Mouse (Mus musculus) MEL (cell line): ENCODE measurements at regions not wholly inside any gene's neighbourhood (a gene's known extent, or its start where the extent isn't known, plus 50 kb on each side); places are given as distances from the start of the nearest gene placed in this dataset.

ENCODE experiments used
- DNase-seq: peaks from one replicate; pipeline ENCODE4 v3.0.0; 2011; ENCODE audit warnings: low read depth, low spot score
- H3K27ac ChIP-seq: 2 replicates; pipeline ENCODE4 v1.5.1; 2012; ENCODE audit warnings: low read depth, mild to moderate bottlenecking, control low read depth, low read length, moderate library complexity; ENCODE audit not compliant: control insufficient read depth
- H3K27me3 ChIP-seq, 2 experiments: fragments of 150-350 bp in 1 of 2; sonication (generic) in 1 of 2; 2 replicates each; pipeline ENCODE4 v1.6.1; 2012; ENCODE audit warnings: low read length in 2 of 2, mild to moderate bottlenecking in 2 of 2, improper control_type of control experiment in 1 of 2, moderate library complexity in 1 of 2; ENCODE audit not compliant: insufficient read depth in 2 of 2, control insufficient read depth in 1 of 2
- H3K36me3 ChIP-seq, 2 experiments: 2 replicates each; pipeline ENCODE4 v1.6.1; 2012 to 2014; ENCODE audit warnings: low read length in 2 of 2, improper control_type of control experiment in 1 of 2, inconsistent platforms in 1 of 2, mild to moderate bottlenecking in 1 of 2; ENCODE audit not compliant: insufficient read depth in 2 of 2, control insufficient read depth in 1 of 2
- H3K4me1 ChIP-seq, 2 experiments: fragments of 150-350 bp in 1 of 2; sonication (generic) in 1 of 2; 2 replicates each; pipeline ENCODE4 v1.6.1; 2012; ENCODE audit warnings: low read length in 2 of 2, improper control_type of control experiment in 1 of 2, mild to moderate bottlenecking in 1 of 2; ENCODE audit not compliant: insufficient read depth in 2 of 2, control insufficient read depth in 1 of 2
- H3K4me3 ChIP-seq, 2 experiments: fragments of 150-350 bp in 1 of 2; sonication (generic) in 1 of 2; 2 replicates each; pipeline ENCODE4 v1.5.1; 2012; ENCODE audit warnings: low read depth in 2 of 2, low read length in 2 of 2, mild to moderate bottlenecking in 2 of 2, moderate library complexity in 2 of 2, control low read depth in 1 of 2, improper control_type of control experiment in 1 of 2; ENCODE audit not compliant: control insufficient read depth in 1 of 2, insufficient read depth in 1 of 2
- H3K79me2 ChIP-seq: 2 replicates; pipeline ENCODE4 v1.6.1; 2012; ENCODE audit warnings: mild to moderate bottlenecking, low read length, moderate library complexity; ENCODE audit not compliant: control insufficient read depth, poor library complexity, insufficient read depth
- H3K9ac ChIP-seq: 2 replicates; pipeline ENCODE4 v1.6.1; 2012; ENCODE audit warnings: low read depth, mild to moderate bottlenecking, control low read depth, low read length, moderate library complexity; ENCODE audit not compliant: control insufficient read depth, poor library complexity, severe bottlenecking
- H3K9me3 ChIP-seq: fragments of 150-350 bp; sonication (generic); replicated peaks from 2 replicates; pipeline ENCODE4 v1.6.1; 2012; ENCODE audit warnings: mild to moderate bottlenecking, low read length, improper control_type of control experiment, moderate library complexity; ENCODE audit not compliant: insufficient read depth
- BHLHE40 ChIP-seq: IDR thresholded peaks from 2 replicates; pipeline ENCODE4 v1.6.1; 2012; ENCODE audit warnings: low read depth, mild to moderate bottlenecking, inconsistent platforms, low read length, improper control_type of control experiment, borderline replicate concordance
- CHD1 ChIP-seq: IDR thresholded peaks from 2 replicates; pipeline ENCODE4 v1.6.1; 2012; ENCODE audit warnings: low read depth, mild to moderate bottlenecking, inconsistent platforms, low read length, improper control_type of control experiment
- CHD2 ChIP-seq: IDR thresholded peaks from 2 replicates; pipeline ENCODE4 v1.6.1; 2011; ENCODE audit warnings: low read length, improper control_type of control experiment
- CTCF ChIP-seq, 3 experiments: IDR thresholded peaks in 2 of 3; conservative IDR thresholded peaks in 1 of 3; 2 replicates each; pipeline ENCODE4 v1.5.1; 2011 to 2012; ENCODE audit warnings: low read length in 3 of 3, low read depth in 2 of 3, mild to moderate bottlenecking in 2 of 3, improper control_type of control experiment in 1 of 3, inconsistent platforms in 1 of 3, mixed read lengths in 1 of 3, moderate library complexity in 1 of 3; ENCODE audit not compliant: control insufficient read depth in 1 of 3, insufficient read depth in 1 of 3, poor library complexity in 1 of 3, severe bottlenecking in 1 of 3
- E2F4 ChIP-seq: IDR thresholded peaks from 2 replicates; pipeline ENCODE4 v1.6.1; 2011; ENCODE audit warnings: low read depth, low read length, improper control_type of control experiment, borderline replicate concordance
- ELF1 ChIP-seq: IDR thresholded peaks from 2 replicates; pipeline ENCODE4 v1.6.1; 2014; ENCODE audit warnings: low read depth, mild to moderate bottlenecking, inconsistent platforms, low read length, improper control_type of control experiment, moderate library complexity
- EP300 ChIP-seq, 2 experiments: IDR thresholded peaks; 2 replicates each; pipeline ENCODE4 v1.6.1; 2011; ENCODE audit warnings: improper control_type of control experiment in 2 of 2, low read length in 2 of 2, low read depth in 1 of 2, mild to moderate bottlenecking in 1 of 2
- ETS1 ChIP-seq: IDR thresholded peaks from 2 replicates; pipeline ENCODE4 v1.6.1; 2012; ENCODE audit warnings: low read depth, mild to moderate bottlenecking, inconsistent platforms, low read length, improper control_type of control experiment, moderate library complexity
- GATA1 ChIP-seq: IDR thresholded peaks from 2 replicates; pipeline ENCODE4 v1.6.1; 2011; ENCODE audit warnings: low read depth, low read length, improper control_type of control experiment
- HCFC1 ChIP-seq: IDR thresholded peaks from 2 replicates; pipeline ENCODE4 v1.6.1; 2012; ENCODE audit warnings: low read depth, mild to moderate bottlenecking, inconsistent platforms, low read length, improper control_type of control experiment, moderate library complexity
- JUND ChIP-seq: IDR thresholded peaks from 2 replicates; pipeline ENCODE4 v1.6.1; 2011; ENCODE audit warnings: low read depth, mild to moderate bottlenecking, improper control_type of control experiment, low read length
- MAFK ChIP-seq: IDR thresholded peaks from 2 replicates; pipeline ENCODE4 v1.6.1; 2011; ENCODE audit warnings: low read depth, mild to moderate bottlenecking, low read length, improper control_type of control experiment, borderline replicate concordance
- MAZ ChIP-seq: IDR thresholded peaks from 2 replicates; pipeline ENCODE4 v1.6.1; 2012; ENCODE audit warnings: low read depth, mild to moderate bottlenecking, inconsistent platforms, low read length, improper control_type of control experiment
- MEF2A ChIP-seq: IDR thresholded peaks from 2 replicates; pipeline ENCODE4 v1.6.1; 2014; ENCODE audit warnings: low read depth, mild to moderate bottlenecking, inconsistent platforms, low read length, improper control_type of control experiment; ENCODE audit not compliant: poor library complexity, insufficient replicate concordance, severe bottlenecking; ENCODE audit errors: extremely low read depth
- MXI1 ChIP-seq: IDR thresholded peaks from 2 replicates; pipeline ENCODE4 v1.6.1; 2011; ENCODE audit warnings: mild to moderate bottlenecking, low read depth, low read length, improper control_type of control experiment
- NELFE ChIP-seq: IDR thresholded peaks from 2 replicates; pipeline ENCODE4 v1.6.1; 2011; ENCODE audit warnings: low read depth, low read length, improper control_type of control experiment
- NRF1 ChIP-seq: IDR thresholded peaks from 2 replicates; pipeline ENCODE4 v1.6.1; 2014; ENCODE audit warnings: low read depth, mild to moderate bottlenecking, inconsistent platforms, low read length, improper control_type of control experiment, moderate library complexity; ENCODE audit not compliant: poor library complexity, insufficient read depth, severe bottlenecking
- POLR2A ChIP-seq, 2 experiments: IDR thresholded peaks; 2 replicates each; pipeline ENCODE4 v1.6.1; 2011 to 2012; ENCODE audit warnings: low read length in 2 of 2, mild to moderate bottlenecking in 2 of 2, control low read depth in 1 of 2, improper control_type of control experiment in 1 of 2, low read depth in 1 of 2, moderate library complexity in 1 of 2; ENCODE audit not compliant: control insufficient read depth in 1 of 2, insufficient read depth in 1 of 2, poor library complexity in 1 of 2
- POLR2AphosphoS2 ChIP-seq: IDR thresholded peaks from 2 replicates; pipeline ENCODE4 v1.6.1; 2011; ENCODE audit warnings: low read length, improper control_type of control experiment
- POLR2AphosphoS5 ChIP-seq: IDR thresholded peaks from 2 replicates; pipeline ENCODE4 v1.6.1; 2012; ENCODE audit warnings: low read depth, borderline replicate concordance, mild to moderate bottlenecking, inconsistent platforms, low read length, moderate library complexity, mixed read lengths
- RCOR1 ChIP-seq: IDR thresholded peaks from 2 replicates; pipeline ENCODE4 v1.6.1; 2012; ENCODE audit warnings: low read depth, mild to moderate bottlenecking, inconsistent platforms, low read length, improper control_type of control experiment
- SIN3A ChIP-seq: IDR thresholded peaks from 2 replicates; pipeline ENCODE4 v1.6.1; 2012; ENCODE audit warnings: low read length, improper control_type of control experiment, inconsistent platforms
- TAL1 ChIP-seq: IDR thresholded peaks from 2 replicates; pipeline ENCODE4 v1.6.1; 2012; ENCODE audit warnings: mild to moderate bottlenecking, inconsistent platforms, low read length, moderate library complexity, mixed read lengths
- TBP ChIP-seq: IDR thresholded peaks from 2 replicates; pipeline ENCODE4 v1.8.0; 2011; ENCODE audit warnings: low read depth, low read length, improper control_type of control experiment
- TCF12 ChIP-seq: IDR thresholded peaks from 2 replicates; pipeline ENCODE4 v1.6.1; 2014; ENCODE audit warnings: low read depth, mild to moderate bottlenecking, inconsistent platforms, low read length, improper control_type of control experiment, moderate library complexity
- USF1 ChIP-seq: IDR thresholded peaks from 2 replicates; pipeline ENCODE4 v1.6.1; 2014; ENCODE audit warnings: low read depth, mild to moderate bottlenecking, inconsistent platforms, low read length, improper control_type of control experiment, moderate library complexity
- USF2 ChIP-seq, 2 experiments: IDR thresholded peaks; 2 replicates each; pipeline ENCODE4 v1.6.1; 2011 to 2012; ENCODE audit warnings: improper control_type of control experiment in 2 of 2, low read length in 2 of 2, borderline replicate concordance in 1 of 2, inconsistent platforms in 1 of 2, low read depth in 1 of 2, mild to moderate bottlenecking in 1 of 2; ENCODE audit not compliant: insufficient read depth in 1 of 2
- ZC3H11A ChIP-seq: IDR thresholded peaks from 2 replicates; pipeline ENCODE4 v1.6.1; 2012; ENCODE audit warnings: low read depth, mild to moderate bottlenecking, inconsistent platforms, low read length, improper control_type of control experiment
- ZKSCAN1 ChIP-seq: IDR thresholded peaks from 2 replicates; pipeline ENCODE4 v1.6.1; 2012; ENCODE audit warnings: low read depth, mild to moderate bottlenecking, inconsistent platforms, low read length, improper control_type of control experiment, moderate library complexity
- ZMIZ1 ChIP-seq: IDR thresholded peaks from 2 replicates; pipeline ENCODE4 v1.6.1; 2012; ENCODE audit warnings: low read depth, mild to moderate bottlenecking, inconsistent platforms, low read length, improper control_type of control experiment, moderate library complexity
- ZNF384 ChIP-seq: IDR thresholded peaks from 2 replicates; pipeline ENCODE4 v1.6.1; 2012; ENCODE audit warnings: low read depth, mild to moderate bottlenecking, inconsistent platforms, low read length, improper control_type of control experiment

DNA sequence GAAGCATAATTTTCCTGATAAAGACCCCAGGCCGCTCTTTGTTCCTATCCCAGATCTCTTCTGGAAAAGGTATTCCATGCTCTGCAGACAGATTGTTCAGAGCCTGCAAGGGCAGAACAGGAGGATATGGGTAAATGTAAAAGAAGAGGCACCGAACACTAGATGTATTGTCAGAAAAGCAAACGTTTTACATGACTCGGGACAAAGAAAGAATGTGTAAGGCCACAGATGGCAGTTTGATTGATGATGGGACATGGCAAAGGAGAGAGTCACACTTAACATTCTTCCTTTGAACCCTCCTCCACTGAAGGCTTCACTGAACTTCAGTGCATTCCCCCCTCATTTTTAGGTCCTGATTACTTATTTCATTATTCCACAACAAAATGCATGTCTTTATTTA, 295.6 kb upstream of the Etaa1 start:
- Histone ChIP-seq H3K36me3 (no peaks in the 10 kb centered on the region), H3K4me1 (no peaks in the 10 kb centered on the region), H3K9ac (no peak overlapping the region), H3K79me2 (no peaks in the 10 kb centered on the region), H3K4me3 (no peak overlapping the region), H3K27me3 (peaks cover 0 to 1% of the 10 kb centered on the region in 2 experiments; a peak in 2 of 4 replicates), H3K27ac (no peak overlapping the region), H3K9me3 (no peaks in the 10 kb centered on the region)
- TF ChIP-seq USF1 (no peak), USF2 (IDR thresholded peaks at IDR 0.05; ENCODE audit: borderline replicate concordance in 1 of 2, insufficient read depth in 1 of 2, low read depth in 1 of 2, low read length in 2 of 2) (no peak), MAFK (no peak), ZKSCAN1 (no peak), JUND (no peak), CHD2 (no peak)
- DNase-seq = no peak

GRCm38 (mm10) chr11:18216762-18217161, 263.1 kb upstream of the Etaa1 start:
- no peaks in the 10 kb centered on the region for H3K79me2 ChIP-seq
- peak; percentile 44 for DNase-seq
- no peaks in the 10 kb centered on the region for H3K9me3 ChIP-seq
- H3K36me3 ChIP-seq = peaks cover 0 to 8% of the 10 kb centered on the region in 2 experiments; a peak in 2 of 4 replicates
- no peak overlapping the region for H3K9ac ChIP-seq
- H3K27ac ChIP-seq = no peak overlapping the region
- no peak overlapping the region for H3K4me3 ChIP-seq
- H3K4me1 ChIP-seq = peaks cover 0 to 12% of the 10 kb centered on the region in 2 experiments; a peak in 1 of 4 replicates
- H3K27me3 ChIP-seq = no peaks in the 10 kb centered on the region
- TF ChIP-seq GATA1 (peak; percentile 87), USF2 (IDR thresholded peaks at IDR 0.05; ENCODE audit: borderline replicate concordance in 1 of 2, insufficient read depth in 1 of 2, low read depth in 1 of 2, low read length in 2 of 2) (no peak), POLR2AphosphoS2 (no peak), BHLHE40 (no peak), NRF1 (no peak), ELF1 (no peak), TBP (no peak), SIN3A (no peak), CTCF (IDR thresholded peaks at IDR 0.05 in 2 of 3, conservative IDR thresholded peaks at IDR 0.05 in 1 of 3; ENCODE audit: control insufficient read depth in 1 of 3, insufficient read depth in 1 of 3, low read depth in 2 of 3, low read length in 3 of 3, poor library complexity in 1 of 3, severe bottlenecking in 1 of 3) (no peak), POLR2A (IDR thresholded peaks at IDR 0.05; ENCODE audit: control insufficient read depth in 1 of 2, insufficient read depth in 1 of 2, low read depth in 1 of 2, low read length in 2 of 2, poor library complexity in 1 of 2) (no peak), MAFK (no peak), ZNF384 (no peak), CHD2 (no peak), TAL1 (no peak), POLR2AphosphoS5 (no peak), ETS1 (peak; percentile 85), NELFE (no peak), ZC3H11A (no peak), CHD1 (no peak), RCOR1 (no peak; the same call in 1 of the 2 replicates), MXI1 (no peak), EP300 (IDR thresholded peaks at IDR 0.05; ENCODE audit: low read depth in 1 of 2, low read length in 2 of 2) (peak; percentile 81 to 92), E2F4 (no peak), JUND (no peak), MEF2A (peak; percentile 86; the same call in 1 of the 2 replicates), ZMIZ1 (peak; percentile 68; the same call in 1 of the 2 replicates), TCF12 (peak; percentile 96), USF1 (no peak), HCFC1 (no peak), MAZ (no peak)
